Mouse (Mus musculus) CH12.LX (cell line): ENCODE results near the gene Ceacam19. TPM values are rescaled to one million over a fixed set of nuclear protein-coding genes. Genes with fewer than 3 reads are reported as not detected.

Source experiments
- DNase-seq: peaks from one replicate; pipeline ENCODE4 v3.0.0-alpha.2; 2013; ENCODE audit errors: extremely low read depth
- H3K27ac ChIP-seq: 2 replicates; pipeline ENCODE4 v1.5.1; 2012; ENCODE audit warnings: low read depth, mild to moderate bottlenecking, control low read depth, moderate library complexity; ENCODE audit not compliant: insufficient read depth
- H3K27me3 ChIP-seq: replicated peaks from 2 replicates; pipeline ENCODE3; 2012; ENCODE audit warnings: inconsistent platforms
- H3K36me3 ChIP-seq, 2 experiments: replicated peaks in 1 of 2; 2 replicates each; pipeline versions ENCODE3 to v1.6.1; 2012; ENCODE audit warnings: inconsistent platforms in 1 of 2, low read length in 1 of 2, mild to moderate bottlenecking in 1 of 2, mixed read lengths in 1 of 2, moderate library complexity in 1 of 2; ENCODE audit not compliant: control insufficient read depth in 1 of 2, insufficient read depth in 1 of 2
- H3K4me1 ChIP-seq, 2 experiments: 2 replicates each; pipeline ENCODE4 v1.6.1; 2012; ENCODE audit warnings: inconsistent platforms in 1 of 2, moderate library complexity in 1 of 2; ENCODE audit not compliant: insufficient read depth in 2 of 2, control insufficient read depth in 1 of 2
- H3K4me2 ChIP-seq: 2 replicates; pipeline ENCODE4 v1.6.1; 2012; ENCODE audit warnings: low read depth, mild to moderate bottlenecking, control low read depth; ENCODE audit not compliant: poor library complexity, insufficient read depth, severe bottlenecking
- H3K4me3 ChIP-seq, 3 experiments: fragments of 150-350 bp in 1 of 3; sonication (generic) in 1 of 3; replicated peaks in 1 of 3; 2 replicates each; pipeline versions ENCODE3 to v1.5.1; 2011 to 2012; ENCODE audit warnings: low read depth in 2 of 3, low read length in 2 of 3, mild to moderate bottlenecking in 2 of 3, moderate library complexity in 2 of 3, control low read depth in 1 of 3, improper control_type of control experiment in 1 of 3, inconsistent platforms in 1 of 3, mixed read lengths in 1 of 3; ENCODE audit not compliant: poor library complexity in 1 of 3
- H3K79me2 ChIP-seq: replicated peaks from 2 replicates; pipeline ENCODE4 v1.6.1; 2012; ENCODE audit warnings: mild to moderate bottlenecking, moderate library complexity; ENCODE audit not compliant: control insufficient read depth, poor library complexity, insufficient read depth, severe bottlenecking; ENCODE audit errors: extremely low read depth
- H3K9ac ChIP-seq: 2 replicates; pipeline ENCODE4 v1.6.1; 2012; ENCODE audit warnings: low read depth, mild to moderate bottlenecking, control low read depth, moderate library complexity; ENCODE audit not compliant: insufficient read depth
- H3K9me3 ChIP-seq: replicated peaks from 2 replicates; pipeline ENCODE3; 2012; ENCODE audit warnings: low read length, inconsistent platforms, mixed read lengths
- BHLHE40 ChIP-seq: IDR thresholded peaks from 2 replicates; pipeline ENCODE4 v1.6.1; 2011; ENCODE audit warnings: mild to moderate bottlenecking, low read depth, low read length, improper control_type of control experiment
- CHD1 ChIP-seq: IDR thresholded peaks from 2 replicates; pipeline ENCODE4 v1.6.1; 2012; ENCODE audit warnings: low read depth, low read length, improper control_type of control experiment, inconsistent platforms
- CHD2 ChIP-seq: IDR thresholded peaks from 2 replicates; pipeline ENCODE4 v1.6.1; 2011; ENCODE audit warnings: low read length, improper control_type of control experiment
- CTCF ChIP-seq, 2 experiments: IDR thresholded peaks in 1 of 2; conservative IDR thresholded peaks in 1 of 2; 2 replicates each; pipeline ENCODE4 v1.5.1; 2011 to 2012; ENCODE audit warnings: low read depth in 2 of 2, low read length in 2 of 2, improper control_type of control experiment in 1 of 2, inconsistent platforms in 1 of 2, mild to moderate bottlenecking in 1 of 2, moderate library complexity in 1 of 2
- ELF1 ChIP-seq: IDR thresholded peaks from 2 replicates; pipeline ENCODE4 v1.6.1; 2014; ENCODE audit warnings: low read depth, mild to moderate bottlenecking, inconsistent platforms, low read length, improper control_type of control experiment
- GABPA ChIP-seq: IDR thresholded peaks from 2 replicates; pipeline ENCODE4 v1.6.1; 2012; ENCODE audit warnings: low read depth, low read length, improper control_type of control experiment, inconsistent platforms; ENCODE audit not compliant: insufficient replicate concordance
- IRF4 ChIP-seq: IDR thresholded peaks from 2 replicates; pipeline ENCODE4 v1.6.1; 2014; ENCODE audit warnings: low read depth, mild to moderate bottlenecking, inconsistent platforms, low read length, improper control_type of control experiment
- JUN ChIP-seq: IDR thresholded peaks from 2 replicates; pipeline ENCODE4 v1.6.1; 2011; ENCODE audit warnings: low read depth, mild to moderate bottlenecking, low read length, improper control_type of control experiment, moderate library complexity; ENCODE audit not compliant: insufficient read depth
- KAT2A ChIP-seq: IDR thresholded peaks from 2 replicates; pipeline ENCODE4 v1.6.1; 2012; ENCODE audit warnings: low read length, improper control_type of control experiment, inconsistent platforms; ENCODE audit not compliant: insufficient replicate concordance
- MAX ChIP-seq: IDR thresholded peaks from 2 replicates; pipeline ENCODE4 v1.6.1; 2011; ENCODE audit warnings: low read length, improper control_type of control experiment
- MAZ ChIP-seq: IDR thresholded peaks from 2 replicates; pipeline ENCODE4 v1.6.1; 2012; ENCODE audit warnings: low read depth, mild to moderate bottlenecking, inconsistent platforms, low read length, improper control_type of control experiment, moderate library complexity
- MXI1 ChIP-seq: IDR thresholded peaks from 2 replicates; pipeline ENCODE4 v1.6.1; 2011; ENCODE audit warnings: mild to moderate bottlenecking, low read depth, low read length, improper control_type of control experiment
- MYC ChIP-seq: IDR thresholded peaks from 2 replicates; pipeline ENCODE4 v1.6.1; 2011; ENCODE audit warnings: low read depth, mild to moderate bottlenecking, improper control_type of control experiment, low read length
- NELFE ChIP-seq: IDR thresholded peaks from 2 replicates; pipeline ENCODE4 v1.6.1; 2011; ENCODE audit warnings: low read depth, low read length, improper control_type of control experiment
- NRF1 ChIP-seq: IDR thresholded peaks from 2 replicates; pipeline ENCODE4 v1.6.1; 2014; ENCODE audit warnings: low read depth, mild to moderate bottlenecking, inconsistent platforms, low read length, improper control_type of control experiment, moderate library complexity
- PAX5 ChIP-seq: IDR thresholded peaks from 2 replicates; pipeline ENCODE4 v1.6.1; 2012; ENCODE audit warnings: low read length, inconsistent platforms, mixed read lengths
- POLR2AphosphoS2 ChIP-seq: IDR thresholded peaks from 2 replicates; pipeline ENCODE4 v1.6.1; 2011; ENCODE audit warnings: low read depth, low read length, improper control_type of control experiment
- RAD21 ChIP-seq: IDR thresholded peaks from 2 replicates; pipeline ENCODE4 v1.6.1; 2011; ENCODE audit warnings: low read depth, mild to moderate bottlenecking, low read length, improper control_type of control experiment, moderate library complexity
- RCOR1 ChIP-seq: conservative IDR thresholded peaks from 2 replicates; pipeline ENCODE4 v1.6.1; 2012; ENCODE audit warnings: low read depth, mild to moderate bottlenecking, inconsistent platforms, low read length, improper control_type of control experiment
- SIN3A ChIP-seq: IDR thresholded peaks from 2 replicates; pipeline ENCODE4 v1.6.1; 2012; ENCODE audit warnings: low read length, improper control_type of control experiment, inconsistent platforms
- SMC3 ChIP-seq: IDR thresholded peaks from 2 replicates; pipeline ENCODE4 v1.6.1; 2011; ENCODE audit warnings: low read depth, low read length, improper control_type of control experiment
- UBTF ChIP-seq: IDR thresholded peaks from 2 replicates; pipeline ENCODE4 v1.6.1; 2012; ENCODE audit warnings: low read depth, mild to moderate bottlenecking, inconsistent platforms, low read length, improper control_type of control experiment, moderate library complexity
- USF1 ChIP-seq: IDR thresholded peaks from 2 replicates; pipeline ENCODE4 v1.6.1; 2014; ENCODE audit warnings: low read depth, mild to moderate bottlenecking, inconsistent platforms, low read length, improper control_type of control experiment
- ZNF384 ChIP-seq: IDR thresholded peaks from 2 replicates; pipeline ENCODE4 v1.6.1; 2012; ENCODE audit warnings: low read depth, low read length, improper control_type of control experiment, inconsistent platforms
- dilution Hi-C: fragments of 300-500 bp; cut with MboI; formaldehyde crosslinking; loops from 2 replicates; pipeline ENCODE4 v1.14.3; 2020; ENCODE audit warnings: low sequenced_read_pairs; ENCODE audit not compliant: extremely low pct_unique_long_range_greater_than_20kb, extremely low pct_ligation_motif_present
- in situ Hi-C: fragments of 300-500 bp; cut with MboI; formaldehyde crosslinking; loops from 3 replicates; pipeline ENCODE4 v1.14.3; 2019; ENCODE audit warnings: low sequenced_read_pairs, low pct_ligation_motif_present, low pct_unique_long_range_greater_than_20kb, mixed read lengths
- polyA plus RNA-seq: library from polyadenylated mRNA; unstranded; fragments of >175 nt; gene quantifications from 2 replicates; pipeline ENCODE4 v1.2.1, GENCODE M21; 2012; ENCODE audit warnings: low read depth; ENCODE audit not compliant: insufficient read length
- total RNA-seq, 2 experiments: library from RNA; depleted of rRNA; stranded (reverse); fragments of 300-350 nt in 1 of 2; fragments of >200 nt in 1 of 2; gene quantifications; 2 replicates each; pipeline ENCODE4 v1.2.3; 2012 to 2014

The Ceacam19 gene
- total and polyA plus RNA-seq, 3 experiments, result 0.08 TPM; not detected in 2

DNA sequence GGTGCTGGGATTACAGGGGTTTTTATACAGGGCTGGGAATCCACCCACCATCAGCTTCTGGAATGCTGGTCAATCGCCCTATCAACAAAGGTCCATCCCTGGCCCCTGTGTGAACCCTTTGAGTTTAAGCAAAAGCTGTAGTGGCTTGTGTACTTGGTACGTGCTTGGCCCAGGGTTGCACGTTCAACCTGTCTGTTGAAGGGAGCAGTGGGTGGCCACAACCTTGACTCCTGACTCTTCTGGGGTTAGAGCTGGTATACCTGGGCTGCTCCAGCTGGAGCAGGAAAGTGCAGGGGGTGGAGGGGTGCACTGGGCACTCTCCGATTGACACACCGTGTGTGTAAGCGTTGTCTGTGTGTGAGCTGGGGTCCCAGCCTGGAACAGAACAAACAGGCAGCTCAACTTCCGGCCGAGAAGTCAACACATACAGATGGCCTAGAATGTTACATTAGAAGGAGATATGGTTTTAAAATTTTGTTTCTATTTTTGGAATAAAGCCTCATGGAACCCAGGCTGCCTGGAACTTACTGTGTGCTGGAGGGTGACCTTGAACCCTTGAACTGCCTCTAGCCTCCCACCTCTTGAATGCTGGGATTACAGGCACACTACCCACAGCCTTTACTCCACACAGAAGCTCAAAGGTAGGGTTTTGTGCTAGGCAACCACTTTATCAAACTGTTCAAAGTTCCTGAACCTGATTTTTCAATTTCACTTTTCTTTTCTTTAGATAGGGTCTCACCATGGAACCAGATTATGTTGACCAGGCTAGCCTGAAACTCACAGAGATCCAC is 22.3 kb downstream of the Ceacam19 start:
- no peak overlapping the region for H3K4me3 ChIP-seq
- H3K27me3 ChIP-seq, result no peaks in the 10 kb centered on the region
- H3K4me2 ChIP-seq, result no peak overlapping the region
- no peak for DNase-seq
- in situ Hi-C loops (loop anchor here (25.0 kb wide), 1 partner anchor 453 kb away; the partner anchor contains the start of genes Ckm and Klc3), dilution Hi-C loops (no loop called here)
- H3K36me3 ChIP-seq, result peaks cover 0 to 45% of the 10 kb centered on the region in 2 experiments
- H3K9me3 ChIP-seq, result no peaks in the 10 kb centered on the region
- peaks cover 10 to 48% of the 10 kb centered on the region in 2 experiments for H3K4me1 ChIP-seq
- H3K9ac ChIP-seq, result no peak overlapping the region
- TF ChIP-seq SIN3A, result no peak
- no peaks in the 10 kb centered on the region for H3K79me2 ChIP-seq
- no peak overlapping the region for H3K27ac ChIP-seq

DNA sequence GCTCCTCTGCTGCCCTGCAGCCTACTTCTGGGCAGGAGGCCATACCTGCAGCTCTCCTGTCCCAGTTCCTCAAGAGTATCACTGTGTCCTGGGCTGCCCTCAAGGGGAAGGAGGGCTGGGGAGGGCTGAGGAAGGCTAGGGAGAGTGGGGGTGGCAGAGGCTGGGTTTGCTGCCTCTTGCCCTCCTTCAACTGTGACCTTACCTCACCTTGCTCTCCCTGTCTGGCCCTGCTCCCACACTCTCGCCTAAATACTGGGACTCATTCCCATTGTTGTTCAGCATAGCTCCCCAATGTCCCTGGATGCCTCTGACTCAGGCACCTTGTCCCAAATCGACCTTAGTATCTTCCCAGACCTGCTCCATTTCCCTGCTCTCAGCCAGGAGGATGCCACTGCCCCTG is 23.5 kb downstream of the Ceacam19 start:
- dilution Hi-C loops, result no loop called here
- peaks cover 5 to 41% of the 10 kb centered on the region in 2 experiments for H3K4me1 ChIP-seq
- DNase-seq, result no peak
- in situ Hi-C loops, result loop anchor here (25.0 kb wide), 1 partner anchor 452 kb away; the partner anchor contains the start of genes Ckm and Klc3
- H3K9ac ChIP-seq, result no peak overlapping the region
- TF ChIP-seq POLR2AphosphoS2, result no peak
- no peak for TF ChIP-seq SIN3A
- TF ChIP-seq SMC3, result no peak
- no peak for TF ChIP-seq KAT2A
- TF ChIP-seq GABPA, result no peak
- TF ChIP-seq CHD1, result no peak
- no peak for TF ChIP-seq MXI1
- no peak for TF ChIP-seq NRF1
- no peak for TF ChIP-seq ZNF384
- no peak for TF ChIP-seq UBTF
- TF ChIP-seq MYC, result no peak
- peaks cover 0 to 52% of the 10 kb centered on the region in 2 experiments for H3K36me3 ChIP-seq
- no peaks in the 10 kb centered on the region for H3K79me2 ChIP-seq
- no peaks in the 10 kb centered on the region for H3K9me3 ChIP-seq
- H3K27me3 ChIP-seq, result no peaks in the 10 kb centered on the region
- no peak overlapping the region for H3K4me2 ChIP-seq
- no peak overlapping the region for H3K4me3 ChIP-seq
- H3K27ac ChIP-seq, result no peak overlapping the region

DNA sequence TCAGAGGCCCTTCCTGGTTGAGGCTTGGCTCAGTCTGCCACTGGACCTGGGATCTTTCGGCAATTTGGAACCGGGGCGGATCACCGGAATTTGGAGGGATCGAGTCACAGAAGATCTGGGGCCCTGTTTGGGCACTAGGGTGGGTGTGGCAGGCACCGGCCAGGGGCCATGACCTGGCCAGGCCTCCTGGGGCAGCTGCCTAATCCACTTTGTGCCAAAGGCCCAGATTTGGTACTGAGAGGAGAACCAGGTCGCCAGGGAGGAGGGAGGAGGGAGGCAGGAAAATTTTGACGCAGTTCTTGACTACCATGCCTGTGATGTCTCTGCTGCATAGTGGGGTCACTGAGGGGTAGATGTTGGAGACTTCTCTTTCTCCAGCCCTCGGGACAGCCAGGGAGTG is 26.6 kb downstream of the Ceacam19 start, which contains the start of gene Ceacam16:
Gene Ceacam16, minus strand, starts transcription at position 101 of the 400 bp plus-strand sequence.
- no peaks in the 10 kb centered on the region for H3K27me3 ChIP-seq
- H3K4me1 ChIP-seq, result peaks cover 3 to 31% of the 10 kb centered on the region in 2 experiments
- H3K4me2 ChIP-seq, result no peak within 1 kb of the TSS
- dilution Hi-C loops, result no loop called here
- DNase-seq, result no peak
- no peaks in the 10 kb centered on the region for H3K9me3 ChIP-seq
- H3K79me2 ChIP-seq, result no peaks in the 10 kb centered on the region
- H3K9ac ChIP-seq, result no peak within 1 kb of the TSS
- H3K36me3 ChIP-seq, result peaks cover 2 to 62% of the 10 kb centered on the region in 2 experiments
- in situ Hi-C loops, result loop anchor here (25.0 kb wide), 1 partner anchor 449 kb away; the partner anchor contains the start of genes Ckm and Klc3
- H3K4me3 ChIP-seq, result no peak within 1 kb of the TSS
- H3K27ac ChIP-seq, result no peak within 1 kb of the TSS
- TF ChIP-seq MAZ, result no peak
- no peak for TF ChIP-seq NELFE
- no peak for TF ChIP-seq PAX5
- no peak for TF ChIP-seq SMC3
- no peak for TF ChIP-seq IRF4
- no peak for TF ChIP-seq UBTF
- no peak for TF ChIP-seq MYC
- TF ChIP-seq BHLHE40, result no peak
- TF ChIP-seq RCOR1, result no peak
- TF ChIP-seq MXI1, result no peak
- no peak for TF ChIP-seq JUN
- no peak for TF ChIP-seq RAD21
- no peak for TF ChIP-seq CTCF (conservative IDR thresholded peaks at IDR 0.05 in 1 of 2, IDR thresholded peaks at IDR 0.05 in 1 of 2; ENCODE audit: low read depth in 2 of 2, low read length in 2 of 2)
- no peak for TF ChIP-seq ZNF384
- TF ChIP-seq MAX, result no peak
- no peak for TF ChIP-seq GABPA
- TF ChIP-seq ELF1, result no peak
- TF ChIP-seq CHD2, result no peak
- no peak for TF ChIP-seq USF1
